Mouse (Mus musculus): ENCODE results near the gene Pacsin1.

- TF ChIP-seq CTCF (IDR thresholded peaks at IDR 0.05) = no peak
- TF ChIP-seq POLR2A (IDR thresholded peaks at IDR 0.05; ENCODE audit: insufficient read depth, low read depth, low read length) = no peak
These were observed 23.9 kb downstream of the Pacsin1 start for GRCm38 (mm10) chr17:27678924-27679813.
